Mouse (Mus musculus) bone marrow, adult 2 months (tissue): ENCODE results near the gene Ankrd33b.

Experiments used
- CTCF ChIP-seq: fragments of 200-500 bp; IDR thresholded peaks from 2 replicates; pipeline ENCODE4 v1.5.1; 2011; ENCODE audit warnings: low read length, control low read depth; ENCODE audit not compliant: control insufficient read depth, insufficient read depth
- POLR2A ChIP-seq: fragments of 200-500 bp; IDR thresholded peaks from 2 replicates; pipeline ENCODE4 v1.6.1; 2011; ENCODE audit warnings: low read depth, mild to moderate bottlenecking, control low read depth, low read length, borderline replicate concordance; ENCODE audit not compliant: control insufficient read depth

- TF ChIP-seq POLR2A (no peak), CTCF (no peak)
These were observed 120.5 kb downstream of the Ankrd33b start for GRCm38 (mm10) chr15:31247035-31247434.
